8 mouse cellular contexts compared by ENCODE assay signal in the genomic region with DNA sequence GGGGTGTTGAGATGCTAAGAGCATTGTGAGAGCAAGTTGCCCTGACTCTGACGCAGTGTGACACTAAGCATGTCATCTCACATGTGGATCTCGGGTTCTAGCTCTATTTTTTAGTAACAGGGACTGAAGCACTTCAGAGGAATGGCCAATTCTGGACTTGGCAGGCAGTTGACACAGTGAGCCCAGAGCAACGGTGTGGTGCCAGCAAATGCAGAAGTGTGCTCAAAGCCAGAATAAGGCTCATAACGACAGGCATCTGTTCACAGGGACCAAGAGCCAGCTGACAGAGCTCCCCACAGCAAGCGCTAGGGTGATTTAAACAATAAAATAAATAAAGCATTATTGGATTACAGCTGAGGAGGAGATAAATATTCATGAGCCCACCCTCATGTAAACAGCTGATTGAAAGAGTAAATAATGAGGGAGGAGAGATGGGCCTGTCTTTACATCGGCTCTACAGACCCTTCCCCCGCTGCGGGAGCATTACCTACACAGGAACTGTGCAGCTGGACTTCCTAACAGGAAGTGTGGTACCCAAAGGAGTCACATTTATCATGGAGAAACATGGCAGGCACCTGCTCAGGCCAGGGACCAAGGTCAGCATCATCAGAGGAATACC.
DNase-seq lines count a peak whose midpoint lies in the region; ATAC-seq and TF ChIP-seq lines count a peak whose summit lies in the region.

No protein-coding gene starts in this region.

- no peak overlapping the region for H3K4me3 ChIP-seq in lung, embryonic 16.5 days (ENCODE audit: low read length)
- no peak overlapping the region for H3K4me3 ChIP-seq in forebrain, embryonic 15.5 days
- no peak overlapping the region for H3K4me3 ChIP-seq in hindbrain, embryonic 14.5 days (replicated peaks; ENCODE audit: low read length)
- H3K4me3 ChIP-seq in myocyte: no peak overlapping the region
- no peak overlapping the region for H3K4me3 ChIP-seq in liver, postnatal 0 days (ENCODE audit: low read depth, low read length)

- TF ChIP-seq POLR2A in myocyte (IDR thresholded peaks at IDR 0.05; ENCODE audit: insufficient read length, low read depth): no peak

- peaks cover 7% of the 10 kb centered on the region; the same call in 1 of the 2 replicates for H3K4me1 ChIP-seq in lung, embryonic 16.5 days (replicated peaks; ENCODE audit: control insufficient read depth, insufficient read depth, low read length)
- H3K4me1 ChIP-seq in forebrain, embryonic 15.5 days: peaks cover 23% of the 10 kb centered on the region
- peaks cover 17% of the 10 kb centered on the region; the same call in 1 of the 2 replicates for H3K4me1 ChIP-seq in hindbrain, embryonic 14.5 days (replicated peaks; ENCODE audit: control insufficient read depth, insufficient read depth, low read length)
- H3K4me1 ChIP-seq in liver, postnatal 0 days (ENCODE audit: insufficient read depth): no peaks in the 10 kb centered on the region

- no peak for DNase-seq in lung, postnatal 25 days (ENCODE audit: low spot score)
- peak; percentile 44 for DNase-seq in hindbrain, embryonic 14.5 days (ENCODE audit: low spot score)
- DNase-seq in adrenal gland, postnatal 36 days: no peak
- DNase-seq in liver, postnatal 0 days: no peak

- TF ChIP-seq CTCF in liver, postnatal 0 days (IDR thresholded peaks at IDR 0.05; ENCODE audit: low read depth): no peak

- no peaks in the 10 kb centered on the region for H3K9me3 ChIP-seq in lung, embryonic 16.5 days (ENCODE audit: control insufficient read depth, low read length)
- no peaks in the 10 kb centered on the region for H3K9me3 ChIP-seq in forebrain, embryonic 15.5 days
- no peaks in the 10 kb centered on the region for H3K9me3 ChIP-seq in hindbrain, embryonic 14.5 days (ENCODE audit: control insufficient read depth, low read length)
- H3K9me3 ChIP-seq in liver, postnatal 0 days (ENCODE audit: low read length): no peaks in the 10 kb centered on the region

- no peaks in the 10 kb centered on the region for H3K36me3 ChIP-seq in lung, embryonic 16.5 days (ENCODE audit: control insufficient read depth, insufficient read depth, low read length)
- H3K36me3 ChIP-seq in forebrain, embryonic 15.5 days: no peaks in the 10 kb centered on the region
- no peaks in the 10 kb centered on the region for H3K36me3 ChIP-seq in hindbrain, embryonic 14.5 days (replicated peaks; ENCODE audit: control insufficient read depth, insufficient read depth)
- H3K36me3 ChIP-seq in myocyte (ENCODE audit: control insufficient read depth, insufficient read depth): no peaks in the 10 kb centered on the region
- H3K36me3 ChIP-seq in liver, postnatal 0 days (replicated peaks; ENCODE audit: insufficient read depth, low read length): no peaks in the 10 kb centered on the region

- 33% methylated on average over 8 of the region's 8 CpGs for WGBS in lung, embryonic 16.5 days
- WGBS in forebrain, embryonic 15.5 days: 19% methylated on average over 8 of the region's 8 CpGs
- 25% methylated on average over 8 of the region's 8 CpGs for WGBS in hindbrain, embryonic 14.5 days
- 35% methylated on average over 8 of the region's 8 CpGs for WGBS in liver, postnatal 0 days (ENCODE audit: insufficient replicate concordance)

- ATAC-seq in lung, embryonic 16.5 days (ENCODE audit: low read depth): peak; percentile 48
- ATAC-seq in forebrain, embryonic 15.5 days (replicated peaks): peak; percentile 88
- peak; percentile 81 for ATAC-seq in hindbrain, embryonic 14.5 days (ENCODE audit: low FRiP score)
- ATAC-seq in monocyte, adult 5-6 weeks (replicated peaks; ENCODE audit: insufficient number of reproducible peaks, low FRiP score, low TSS enrichment, poor library complexity, severe bottlenecking): no peak
- ATAC-seq in liver, postnatal 0 days: no peak

- peak overlapping the region; percentile 18; the same call in 1 of the 2 replicates for H3K27ac ChIP-seq in lung, embryonic 16.5 days (ENCODE audit: low read length)
- peak overlapping the region; percentile 57 for H3K27ac ChIP-seq in forebrain, embryonic 15.5 days (replicated peaks)
- peak overlapping the region; percentile 58 for H3K27ac ChIP-seq in hindbrain, embryonic 14.5 days
- no peak overlapping the region for H3K27ac ChIP-seq in liver, postnatal 0 days (ENCODE audit: low read depth)

- no peak for TF ChIP-seq EP300 in liver, postnatal 0 days (IDR thresholded peaks at IDR 0.05; ENCODE audit: low read depth)

- H3K4me2 ChIP-seq in lung, embryonic 16.5 days (ENCODE audit: low read depth, low read length): no peak overlapping the region
- no peak overlapping the region for H3K4me2 ChIP-seq in forebrain, embryonic 15.5 days (replicated peaks)
- H3K4me2 ChIP-seq in hindbrain, embryonic 14.5 days (replicated peaks): no peak overlapping the region
- no peak overlapping the region for H3K4me2 ChIP-seq in myocyte (ENCODE audit: low read depth)
- H3K4me2 ChIP-seq in liver, postnatal 0 days (ENCODE audit: low read depth, low read length): no peak overlapping the region

- H3K27me3 ChIP-seq in lung, embryonic 16.5 days (ENCODE audit: control insufficient read depth, insufficient read depth, low read depth, low read length): no peaks in the 10 kb centered on the region
- no peaks in the 10 kb centered on the region for H3K27me3 ChIP-seq in forebrain, embryonic 15.5 days
- H3K27me3 ChIP-seq in hindbrain, embryonic 14.5 days (ENCODE audit: control insufficient read depth, insufficient read depth, low read length): no peaks in the 10 kb centered on the region
- no peaks in the 10 kb centered on the region for H3K27me3 ChIP-seq in myocyte (ENCODE audit: control insufficient read depth, insufficient read depth, insufficient read length)
- H3K27me3 ChIP-seq in liver, postnatal 0 days (ENCODE audit: insufficient read depth, low read length): no peaks in the 10 kb centered on the region

- H3K9ac ChIP-seq in lung, embryonic 16.5 days (ENCODE audit: low read length): no peak overlapping the region
- H3K9ac ChIP-seq in forebrain, embryonic 15.5 days (replicated peaks): no peak overlapping the region
- no peak overlapping the region for H3K9ac ChIP-seq in hindbrain, embryonic 14.5 days
- H3K9ac ChIP-seq in liver, postnatal 0 days (replicated peaks): no peak overlapping the region

- no peak overlapping the region for H3ac ChIP-seq in myocyte (ENCODE audit: control insufficient read depth, insufficient read length)

- H3K79me2 ChIP-seq in myocyte (ENCODE audit: control insufficient read depth, insufficient read depth): no peaks in the 10 kb centered on the region

TF ChIP-seq in myocyte, 11 proteins besides CTCF, POLR2A, EP300 and RAD21:
- TF ChIP-seq MYOG (IDR thresholded peaks at IDR 0.05; ENCODE audit: control insufficient read depth in 1 of 3, insufficient read depth in 1 of 3, insufficient read length in 2 of 3, low read depth in 2 of 3): peak in 2 of 3 experiments; percentile 11 to 40
- TF ChIP-seq MYOD1 (IDR thresholded peaks at IDR 0.05; ENCODE audit: control insufficient read depth in 1 of 3, insufficient read length in 2 of 3, low read depth in 2 of 3): peak in 1 of 3 experiments; percentile 18
- no peak for TF ChIP-seq MAX (IDR thresholded peaks at IDR 0.05; ENCODE audit: low read depth)

Comparison
In these comparisons a context has a peak if more than half of its experiments do, and no peak if none do; other contexts are left out.
1. ATAC-seq: peak in lung, embryonic 16.5 days (single experiment), forebrain, embryonic 15.5 days (single experiment) and hindbrain, embryonic 14.5 days (single experiment); none in monocyte, adult 5-6 weeks (single experiment) and liver, postnatal 0 days (single experiment).